Mouse (Mus musculus): Measurements from ENCODE around the gene Brsk1. TPM values are rescaled to one million over a fixed set of nuclear protein-coding genes. Genes with fewer than 3 reads are reported as not detected.
A peak's percentile ranks its signal among the peaks of the same experiment; 100 is the strongest.

Brsk1 gene
- total RNA-seq, 2 experiments from 2014 or later = 0.48 to 0.75 TPM

DNA sequence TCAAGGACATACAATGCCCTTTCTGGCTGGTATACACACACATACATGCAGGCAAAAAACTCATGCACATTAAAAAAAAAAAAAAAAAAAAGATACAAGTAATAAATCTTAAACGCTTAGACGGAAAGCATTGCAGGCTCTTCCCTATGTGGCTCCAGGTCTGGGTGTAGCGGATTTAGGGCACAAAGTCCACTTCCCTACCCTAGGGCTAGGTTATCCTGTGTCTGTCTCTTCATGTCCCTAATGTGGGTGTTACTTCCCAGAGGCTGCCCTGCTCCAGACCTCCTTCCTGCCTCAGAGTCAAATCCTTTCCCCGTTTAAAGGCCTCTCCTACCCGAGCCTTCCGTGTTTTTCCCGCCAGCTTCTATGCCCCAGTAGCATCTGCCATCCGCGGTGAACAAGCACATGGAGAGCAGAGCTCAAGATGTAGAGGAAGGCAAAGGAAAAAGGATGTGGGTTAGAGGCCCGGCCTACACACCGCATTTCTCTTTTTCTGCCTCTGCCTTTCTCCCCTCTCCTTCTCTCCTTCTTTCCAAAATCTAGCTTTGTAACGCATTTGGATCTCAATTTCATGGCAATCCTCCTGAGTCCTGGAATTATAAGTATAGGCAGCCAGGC, 16.2 kb upstream of the Brsk1 start:
- intact Hi-C loops (cut with DNase I) = no loop called here
- no peak for TF ChIP-seq CTCF (IDR thresholded peaks at IDR 0.05)
- Histone ChIP-seq H3K27ac (no peak overlapping the region), H3K4me3 (no peak overlapping the region)
- DNase-seq = no peak

DNA sequence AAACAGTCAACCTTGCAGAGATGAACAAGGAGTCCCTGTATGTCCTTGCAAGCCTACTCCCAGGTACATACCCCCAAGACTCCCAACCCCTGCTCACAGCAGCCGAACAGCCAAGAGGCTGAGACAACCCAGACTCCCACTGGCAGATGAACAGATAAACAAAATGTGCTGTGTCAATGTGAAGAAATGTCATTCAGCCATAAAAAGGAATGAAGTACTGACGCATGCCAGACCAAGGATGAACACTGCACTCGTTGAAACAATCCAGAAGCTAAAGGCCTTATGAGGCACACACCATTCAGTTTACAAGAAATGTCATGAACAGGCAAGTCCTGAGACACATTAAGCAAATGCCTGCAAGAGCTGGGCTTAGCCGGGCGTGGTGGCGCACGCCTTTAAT, 15.2 kb upstream of the Brsk1 start:
- intact Hi-C loops (cut with DNase I) = no loop called here
- TF ChIP-seq CTCF (IDR thresholded peaks at IDR 0.05) = no peak
- no peak for DNase-seq
- no peak overlapping the region for H3K27ac ChIP-seq
- H3K4me3 ChIP-seq = no peak overlapping the region

DNA sequence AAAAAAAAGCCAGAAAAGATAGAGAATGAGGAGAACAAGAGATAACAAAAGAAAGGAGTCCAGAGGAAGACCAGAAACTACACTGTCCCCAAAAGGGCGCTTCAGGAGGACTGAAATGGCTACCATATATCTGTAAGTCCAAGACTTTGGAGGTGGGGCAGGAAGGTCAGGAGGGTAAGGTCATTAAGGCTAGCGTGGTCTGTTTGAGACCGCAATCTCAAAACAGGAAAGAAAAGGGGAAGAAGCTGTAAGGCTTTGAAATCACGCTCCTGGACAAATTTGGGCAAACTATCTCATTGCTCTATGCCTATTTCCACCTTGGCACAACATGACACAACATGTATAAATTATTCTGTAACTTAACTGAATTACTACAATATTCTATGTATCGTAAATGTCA, 7.1 kb upstream of the Brsk1 start:
- DNase-seq = no peak
- Histone ChIP-seq H3K27ac (no peak overlapping the region), H3K4me3 (no peak overlapping the region)
- no peak for TF ChIP-seq CTCF (IDR thresholded peaks at IDR 0.05)
- intact Hi-C loops (cut with DNase I) = no loop called here

DNA sequence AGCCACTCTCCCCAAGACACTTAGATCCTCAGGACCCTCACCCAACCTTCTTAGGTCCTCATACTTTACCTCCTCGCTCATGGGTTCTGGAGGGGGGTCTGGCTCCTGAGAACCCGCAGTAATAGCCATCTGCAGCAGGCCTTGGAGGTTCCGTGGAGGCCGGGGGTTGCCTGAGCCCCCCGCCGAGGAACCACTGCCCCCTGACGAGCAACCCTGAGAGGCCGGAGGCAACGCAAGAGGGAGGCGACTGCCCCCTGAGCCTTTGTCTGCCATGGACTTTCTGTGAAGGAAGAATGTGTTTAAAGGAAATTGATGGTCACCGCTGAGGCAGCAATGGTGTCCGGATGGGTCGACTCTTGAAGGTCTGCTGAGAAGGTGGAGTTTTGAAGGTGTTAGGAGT, 6.2 kb upstream of the Brsk1 start:
- intact Hi-C loops (cut with DNase I) = loop anchor here (2.0 kb wide), 1 partner anchor 55 kb away; no protein-coding TSS in a partner anchor
- peak overlapping the region; percentile 96 for H3K27ac ChIP-seq
- DNase-seq = no peak
- TF ChIP-seq CTCF (IDR thresholded peaks at IDR 0.05) = no peak
- H3K4me3 ChIP-seq = peak overlapping the region; percentile 87

DNA sequence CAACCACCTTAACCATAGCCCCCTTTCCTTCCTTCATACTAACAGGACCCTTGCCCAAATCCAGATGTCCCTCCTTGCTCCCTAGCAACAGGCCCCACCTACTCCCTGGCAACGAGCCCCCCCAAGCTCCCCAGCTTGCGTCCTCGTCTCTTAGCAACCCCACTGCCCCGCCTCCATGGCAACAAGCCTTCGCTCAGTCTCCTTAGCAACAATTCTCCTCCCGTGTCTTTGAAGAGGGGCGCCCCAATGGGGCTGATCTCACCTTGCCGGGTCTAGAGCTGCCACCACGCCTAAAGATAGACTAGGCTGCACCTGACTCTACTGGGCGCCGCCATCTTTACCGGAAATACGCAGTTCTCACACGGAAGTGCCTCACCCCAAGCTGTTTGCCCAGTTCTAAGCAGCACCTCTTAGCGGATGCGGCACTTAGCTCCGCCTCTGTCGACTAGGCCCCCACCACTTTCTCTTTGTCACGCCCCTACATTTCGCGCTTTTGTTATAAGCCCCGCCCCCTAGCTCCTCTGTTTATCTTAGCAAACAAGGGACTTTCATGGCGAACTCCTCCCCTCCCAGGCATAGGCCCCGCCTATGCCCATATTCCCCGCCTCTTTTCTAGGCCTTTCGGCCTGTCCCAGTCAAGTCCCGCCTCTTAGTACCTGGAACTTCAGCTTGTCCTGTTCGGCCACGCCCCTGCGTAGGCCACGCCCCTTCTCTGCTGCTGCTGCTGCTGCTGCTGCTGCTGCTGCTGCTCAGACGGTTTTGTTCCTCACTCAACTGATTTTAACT, 5.6 kb upstream of the Brsk1 start, which contains the start of gene Hspbp1:
Hspbp1 (minus strand) TSS at position 437 of the 786 bp plus-strand sequence.
- H3K27ac ChIP-seq = peak within 1 kb of the TSS; percentile 96
- intact Hi-C loops (cut with DNase I) = loop anchor here (1.0 to 5.0 kb wide), 3 partner anchors 26 to 182 kb away; partner anchors contain the start of gene Ppp6r1
- TF ChIP-seq CTCF (IDR thresholded peaks at IDR 0.05) = no peak
- peak; percentile 95 for DNase-seq
- H3K4me3 ChIP-seq = peak within 1 kb of the TSS; percentile 87

DNA sequence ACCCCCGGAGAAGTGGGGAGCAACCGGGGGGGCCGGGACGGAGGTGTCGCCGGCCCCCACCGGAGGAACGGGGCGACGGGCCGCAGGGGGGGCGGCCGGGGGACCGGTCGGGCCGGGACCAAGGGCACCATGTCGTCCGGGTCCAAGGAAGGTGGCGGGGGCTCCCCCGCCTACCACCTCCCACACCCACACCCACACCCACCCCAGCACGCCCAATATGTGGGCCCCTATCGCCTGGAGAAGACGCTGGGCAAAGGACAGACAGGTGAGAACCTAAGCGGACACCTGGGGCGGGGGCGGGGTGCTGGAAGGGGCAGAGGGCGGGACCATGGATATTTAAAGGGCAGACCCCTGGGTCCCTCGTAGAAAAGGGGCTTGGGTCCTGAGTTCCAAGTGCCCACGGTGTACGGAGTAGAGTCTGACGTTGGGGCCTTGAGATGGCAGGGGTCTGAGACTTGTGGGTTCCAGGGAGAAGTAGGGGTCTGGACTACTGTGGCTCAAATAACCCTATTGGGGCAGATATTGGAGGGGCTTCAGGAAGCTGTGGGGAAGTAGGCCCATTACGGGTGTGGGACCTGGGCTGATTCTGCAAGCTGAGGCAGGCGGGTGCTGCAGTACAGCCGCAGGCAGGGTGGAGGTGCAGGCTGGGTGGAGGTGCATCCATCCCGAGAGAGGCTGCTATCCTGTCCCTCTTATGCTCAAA, 698 bp downstream of the Brsk1 start:
- Histone ChIP-seq H3K27ac (peak overlapping the region; percentile 74), H3K4me3 (peak overlapping the region; percentile 76)
- peak; percentile 16 for DNase-seq
- intact Hi-C loops (cut with DNase I) = no loop called here
- TF ChIP-seq CTCF (IDR thresholded peaks at IDR 0.05) = no peak

DNA sequence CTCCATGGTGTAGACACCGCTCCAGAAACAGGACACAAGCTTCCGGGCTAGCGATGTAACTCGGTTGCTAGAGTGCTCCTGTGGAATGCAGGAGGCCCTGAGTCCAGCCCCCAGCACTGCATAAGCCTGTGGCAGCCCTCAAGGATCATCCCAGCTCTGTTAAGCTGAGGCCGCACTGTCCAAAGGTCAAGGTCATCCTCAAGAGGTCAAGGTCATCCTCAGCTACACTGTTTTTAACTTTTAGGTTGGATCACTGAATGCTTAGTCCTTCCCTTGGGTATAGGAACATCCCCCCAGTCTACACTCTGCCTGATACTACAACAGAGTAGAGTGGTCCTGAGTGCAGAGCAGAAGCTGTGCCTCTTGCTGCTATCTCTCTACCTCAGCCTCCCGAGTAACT, 2.6 kb downstream of the Brsk1 start:
- intact Hi-C loops (cut with DNase I) = no loop called here

DNA sequence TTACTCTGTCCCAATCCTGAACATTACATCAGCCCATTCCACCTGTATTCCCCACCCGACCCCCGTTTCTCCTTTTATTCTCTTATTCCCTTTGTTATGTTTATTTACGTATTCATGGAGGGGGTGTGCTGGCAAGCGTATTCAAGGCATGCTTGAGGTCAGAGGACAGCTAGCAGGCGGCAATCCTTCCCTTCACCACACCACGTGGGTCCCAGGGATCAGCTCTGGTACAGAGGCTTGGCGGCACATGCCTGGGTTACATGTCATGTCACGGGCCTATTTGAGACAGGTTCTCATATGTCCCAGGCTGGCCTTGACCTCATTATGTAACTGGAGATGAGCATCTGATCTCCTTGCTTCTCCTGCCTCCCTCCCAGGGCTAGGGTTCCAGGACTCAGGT, 11.9 kb downstream of the Brsk1 start:
- no peak for TF ChIP-seq CTCF (IDR thresholded peaks at IDR 0.05)
- Histone ChIP-seq H3K27ac (no peak overlapping the region; the same call in 1 of the 2 replicates), H3K4me3 (no peak overlapping the region)
- DNase-seq = peak; percentile 53
- intact Hi-C loops (cut with DNase I) = no loop called here

More for the DNA sequence above, 2.6 kb downstream of the Brsk1 start:
- H3K4me3 ChIP-seq = no peak overlapping the region
- no peak overlapping the region for H3K27ac ChIP-seq
- DNase-seq = no peak
- TF ChIP-seq CTCF (IDR thresholded peaks at IDR 0.05) = no peak

DNA sequence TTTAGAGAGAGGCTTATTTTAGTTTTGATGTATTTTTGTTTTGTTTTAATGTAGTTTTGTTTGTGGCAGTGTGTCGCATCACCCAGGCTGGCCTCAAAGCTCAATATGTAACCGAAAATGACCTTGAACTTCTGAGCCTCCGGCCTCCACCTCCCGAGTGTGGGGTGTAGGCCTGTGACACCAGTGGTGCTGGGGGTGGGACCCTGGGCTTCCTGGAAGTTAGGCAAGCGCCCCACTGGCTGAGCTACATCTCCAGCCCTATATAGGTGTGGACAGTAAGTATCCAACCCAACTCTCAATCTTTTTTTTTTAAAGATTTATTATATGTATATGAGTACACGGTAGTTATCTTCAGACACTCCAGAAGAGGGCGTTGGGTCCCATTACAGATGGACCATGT, 12.8 kb downstream of the Brsk1 start:
- intact Hi-C loops (cut with DNase I) = no loop called here
- no peak overlapping the region for H3K4me3 ChIP-seq
- DNase-seq = no peak
- no peak for TF ChIP-seq CTCF (IDR thresholded peaks at IDR 0.05)
- H3K27ac ChIP-seq = no peak overlapping the region

DNA sequence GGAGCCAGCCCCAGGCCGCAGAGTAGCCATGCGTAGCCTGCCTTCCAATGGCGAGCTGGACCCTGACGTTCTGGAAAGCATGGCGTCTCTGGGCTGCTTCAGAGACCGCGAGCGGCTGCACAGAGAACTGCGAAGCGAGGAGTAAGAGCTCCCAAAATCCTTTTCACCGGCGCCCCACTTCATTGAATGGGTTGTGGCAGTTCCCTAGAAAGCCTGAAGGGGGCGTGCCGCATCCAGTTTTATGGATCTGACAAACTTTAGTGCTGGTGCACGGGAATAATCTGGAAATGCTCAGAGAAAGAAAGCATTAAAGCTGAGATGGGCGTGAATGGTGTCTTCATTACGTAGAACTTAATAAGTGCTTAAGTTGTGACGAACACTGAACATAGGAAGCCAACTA, 14.7 kb downstream of the Brsk1 start:
- no peak for DNase-seq
- peak; percentile 66 for TF ChIP-seq CTCF (IDR thresholded peaks at IDR 0.05)
- Histone ChIP-seq H3K4me3 (no peak overlapping the region), H3K27ac (no peak overlapping the region)
- intact Hi-C loops (cut with DNase I) = no loop called here

DNA sequence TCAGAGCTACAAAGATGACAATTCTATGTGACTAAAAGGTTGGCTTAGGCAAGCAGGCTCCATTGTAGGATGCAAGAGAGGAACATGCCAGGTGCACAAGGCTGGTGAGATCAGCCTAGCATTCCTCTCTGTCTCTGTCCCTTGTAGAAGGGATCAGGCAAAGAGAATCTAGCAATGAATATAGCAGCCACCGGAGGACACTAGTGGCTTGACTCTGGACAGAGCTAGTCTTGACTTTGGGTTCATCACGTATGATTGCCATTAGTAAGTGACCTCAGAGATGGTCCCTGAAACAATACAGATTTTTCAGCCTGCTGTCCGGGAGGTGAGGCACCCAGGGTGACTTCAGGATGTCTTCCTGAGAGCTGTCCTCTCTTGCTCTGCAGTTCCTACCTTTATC, 22.2 kb downstream of the Brsk1 start:
- no peak overlapping the region for H3K27ac ChIP-seq
- no peak for DNase-seq
- no peak overlapping the region for H3K4me3 ChIP-seq
- intact Hi-C loops (cut with DNase I) = no loop called here
- no peak; the same call in 1 of the 2 replicates for TF ChIP-seq CTCF (IDR thresholded peaks at IDR 0.05)

DNA sequence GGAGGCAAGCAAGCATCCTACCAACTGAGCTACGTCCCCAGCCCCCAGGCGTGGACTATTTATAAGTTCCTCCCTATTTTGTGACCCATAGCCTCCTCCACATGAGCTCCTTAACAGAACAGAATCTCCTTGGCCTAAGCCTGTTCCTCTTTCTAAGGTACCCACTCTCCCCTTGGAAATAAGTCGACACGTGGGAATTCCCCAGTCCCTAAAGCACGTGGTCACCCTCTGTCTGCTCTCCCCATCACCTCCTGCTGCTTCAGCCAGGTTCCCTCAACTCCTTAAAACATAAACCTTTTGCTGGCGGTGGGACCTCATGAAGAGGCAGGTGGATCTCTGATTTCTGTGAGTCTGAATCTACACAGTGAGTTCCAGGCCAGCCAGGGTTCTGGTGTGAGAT, 26.6 kb downstream of the Brsk1 start:
- TF ChIP-seq CTCF (IDR thresholded peaks at IDR 0.05) = no peak
- Histone ChIP-seq H3K4me3 (no peak overlapping the region), H3K27ac (no peak overlapping the region)
- intact Hi-C loops (cut with DNase I) = no loop called here
- DNase-seq = no peak

DNA sequence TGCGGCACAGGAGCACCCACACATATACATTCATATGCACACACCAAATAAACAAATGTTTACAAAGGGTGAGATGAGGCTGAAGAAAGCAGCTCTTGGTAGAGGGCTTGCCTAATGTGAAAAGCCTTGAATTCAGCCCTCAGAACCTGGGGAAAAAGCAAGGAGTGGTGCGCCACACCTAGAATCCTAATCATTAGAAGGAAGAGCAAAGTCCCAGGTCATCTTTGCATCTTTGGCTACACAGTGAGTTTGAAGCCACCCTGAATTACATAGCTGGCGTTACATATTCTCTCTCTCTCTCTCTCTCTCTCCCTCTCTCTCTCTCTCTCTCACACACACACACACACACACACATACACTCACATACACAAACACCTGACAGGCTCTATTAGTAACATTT, 28.9 kb downstream of the Brsk1 start:
- no peak for TF ChIP-seq CTCF (IDR thresholded peaks at IDR 0.05)
- Histone ChIP-seq H3K4me3 (no peak overlapping the region), H3K27ac (no peak overlapping the region)
- intact Hi-C loops (cut with DNase I) = no loop called here
- no peak for DNase-seq

All from gastrocnemius, adult 2 months (tissue).